Mouse (Mus musculus): Measurements from ENCODE around the gene Thg1l. TPM values are rescaled to one million over a fixed set of nuclear protein-coding genes. Genes with fewer than 3 reads are reported as not detected.

Gene Thg1l
- total RNA-seq (2023): 1 to 10 TPM; 4.2 to 5.1 TPM

DNA sequence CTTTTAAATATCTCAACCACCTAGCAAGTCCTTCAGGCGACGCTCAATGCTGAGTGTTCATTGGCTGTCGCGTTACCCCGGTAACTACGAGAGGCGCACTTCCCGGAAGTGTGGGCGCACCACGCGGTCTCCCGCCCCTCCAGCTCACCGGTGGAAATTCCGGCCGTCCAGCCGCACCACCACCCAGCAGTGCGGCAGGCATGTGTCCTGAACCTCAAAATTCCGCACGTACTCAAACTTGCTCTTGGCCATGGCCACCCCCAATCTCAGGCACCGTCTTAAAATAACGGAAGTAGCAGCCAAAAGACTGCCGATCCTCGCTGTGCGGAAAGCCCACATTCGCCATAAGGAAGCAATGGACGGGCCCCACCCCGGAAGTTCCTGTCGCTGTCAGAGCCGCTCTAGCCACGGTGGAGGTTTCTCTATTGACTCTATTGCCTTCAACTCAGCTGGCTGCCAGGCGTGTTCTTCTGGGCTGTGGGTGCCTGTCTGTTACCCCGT is at the start of gene Thg1l:
Gene Thg1l, minus strand, starts transcription at position 368 of the 501 bp plus-strand sequence.

DNA sequence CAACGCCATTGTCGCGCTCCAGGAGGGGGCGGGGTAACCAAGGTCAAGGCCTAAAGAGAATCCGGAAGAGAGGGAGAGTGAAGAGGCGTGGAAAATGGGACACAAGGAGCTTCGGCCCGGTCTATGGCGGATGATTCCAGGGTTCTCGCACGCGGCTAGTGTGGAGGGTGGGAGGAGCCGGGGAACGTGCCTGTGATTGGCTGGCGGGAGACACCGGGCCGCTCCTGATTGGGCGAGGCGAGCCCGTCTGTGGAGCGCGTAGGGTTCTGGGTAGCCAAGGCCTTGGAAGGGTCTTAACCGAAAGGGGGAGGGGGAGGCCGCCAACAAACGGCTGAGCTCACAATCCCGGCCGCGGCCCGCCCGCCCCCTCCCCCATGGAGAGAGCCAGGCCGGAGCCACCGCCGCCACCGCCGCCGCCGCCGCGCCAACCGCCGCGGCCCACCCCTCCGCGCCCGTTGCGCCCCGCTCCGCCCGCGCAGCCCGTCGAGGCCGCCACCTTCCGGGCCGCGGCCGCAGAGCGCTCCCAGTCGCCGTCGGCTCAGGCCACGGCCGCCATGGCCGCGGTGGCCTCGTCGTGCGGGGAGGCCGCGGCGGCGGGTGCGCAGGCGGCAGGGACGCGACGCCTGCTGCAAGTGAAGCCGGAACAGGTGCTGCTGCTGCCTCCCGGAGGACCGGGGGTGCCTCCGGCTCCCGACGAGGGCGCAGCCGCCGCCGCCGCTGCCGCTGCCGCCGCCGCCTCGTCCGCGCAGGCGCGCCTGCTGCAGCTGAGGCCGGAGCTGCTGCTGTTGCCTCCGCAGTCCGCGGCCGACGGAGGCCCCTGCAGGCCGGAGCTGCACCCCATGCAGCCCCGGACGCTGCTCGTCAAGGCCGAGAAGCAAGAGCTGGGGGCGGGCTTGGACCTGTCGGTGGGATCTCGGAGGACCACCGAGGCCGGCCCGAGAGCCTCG is 24.9 kb upstream of the Thg1l start, which contains the start of gene Sox30:
Gene Sox30, plus strand, starts transcription at position 365 of the 947 bp plus-strand sequence.

DNA sequence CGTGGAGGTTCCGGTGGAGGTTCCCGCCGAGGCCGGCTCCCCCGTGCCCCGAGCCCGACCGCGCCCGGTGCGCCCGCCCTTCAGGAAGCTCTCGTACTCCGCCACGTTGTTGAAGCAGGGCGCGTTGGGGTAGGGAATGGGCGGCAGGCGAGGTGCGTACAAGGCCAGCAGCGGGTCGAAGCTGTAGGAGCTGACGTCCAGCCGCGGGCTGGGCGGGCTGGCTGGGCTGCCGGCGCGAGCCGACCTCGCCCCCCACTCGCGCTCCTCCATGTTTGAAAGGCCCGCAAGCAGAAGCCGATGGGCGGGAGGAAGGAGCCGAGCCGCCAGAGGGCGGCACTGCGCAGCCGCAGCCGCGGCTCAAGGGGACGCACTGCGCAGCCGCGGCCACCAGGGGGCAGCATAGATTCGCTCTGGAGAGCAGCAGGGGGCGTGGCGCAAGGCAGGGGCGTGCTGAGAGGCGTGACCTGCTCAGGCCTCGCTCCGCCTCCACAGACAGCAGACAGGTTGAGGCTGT is 10.6 kb downstream of the Thg1l start, which contains the start of gene Lsm11:
Gene Lsm11, minus strand, starts transcription at position 293 of the 514 bp plus-strand sequence.

Other genes with a start within 250 kb of the Thg1l start
- gene Clint1, start 103.4 kb downstream of the Thg1l start, total RNA-seq (2023): 100 to 1,000 TPM; 135 to 136 TPM
- gene Lsm11, start 10.6 kb downstream of the Thg1l start, total RNA-seq (2023): 1 to 10 TPM; 4.0 to 4.2 TPM
- gene Sox30, start 24.8 kb upstream of the Thg1l start, total RNA-seq (2023): not detected
- 1 to 10 TPM; 2.0 to 4.4 TPM for gene Gm12166, start 96.8 kb upstream of the Thg1l start, total RNA-seq (2023)
- gene Adam19, start 100.5 kb upstream of the Thg1l start, total RNA-seq (2023): 100 to 1,000 TPM; 107 to 132 TPM
- gene Nipal4, start 211.0 kb upstream of the Thg1l start, total RNA-seq (2023): not detected